Mouse (Mus musculus) right cerebral cortex, postnatal 25 days (tissue): Measurements from ENCODE around the gene Gm3095.
"Not testable (repeated sequence)": the region's sequence is repeated elsewhere in the genome, so short reads cannot be mapped to it uniquely, and the experiment has no call there.

Source experiments
- DNase-seq: peaks from one replicate; pipeline ENCODE4 v3.0.0; 2022

Gm3095 gene

DNA sequence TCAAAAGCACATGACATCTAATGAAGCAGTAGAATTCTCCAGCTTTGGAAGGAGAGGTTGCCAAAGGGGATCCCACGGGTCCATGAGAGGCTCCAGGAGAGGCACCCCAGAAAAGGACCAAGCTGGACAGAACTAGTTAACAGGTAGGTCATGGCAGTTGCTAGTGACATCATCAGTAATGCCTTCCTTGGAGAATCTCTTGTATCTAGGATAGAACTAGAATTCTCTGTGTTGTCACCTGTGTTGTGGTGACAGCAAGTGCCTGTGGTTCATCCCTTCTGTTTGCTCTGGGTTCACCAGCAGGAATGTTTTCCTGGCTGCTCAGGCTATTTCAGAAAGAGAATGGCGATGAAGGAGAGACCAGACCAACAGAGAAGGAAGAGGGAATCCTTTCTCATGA is at the start of gene Gm3095:
Gene Gm3095, plus strand, starts transcription at position 301 of the 400 bp plus-strand sequence.
- not testable (repeated sequence) for DNase-seq

DNA sequence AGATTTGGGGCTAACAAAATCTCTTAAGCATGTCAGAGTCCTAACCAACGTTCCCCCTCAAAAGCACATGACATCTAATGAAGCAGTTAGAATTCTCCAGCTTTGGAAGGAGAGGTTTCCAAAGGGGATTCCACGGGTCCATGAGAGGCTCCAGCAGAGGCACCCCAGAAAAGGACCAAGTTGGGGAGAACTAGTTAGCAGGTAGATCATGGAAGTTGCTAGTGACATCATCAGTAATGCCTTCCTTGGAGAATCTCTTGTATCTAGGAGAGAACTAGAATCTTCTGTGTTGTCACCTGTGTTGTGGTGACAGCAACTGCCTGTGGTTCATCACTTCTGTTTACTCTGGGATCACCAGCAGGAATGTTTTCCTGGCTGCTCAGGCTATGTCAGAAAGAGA is 31.9 kb upstream of the Gm3095 start, which contains the start of gene Gm3029:
Gene Gm3029, plus strand, starts transcription at position 301 of the 400 bp plus-strand sequence.
- DNase-seq = not testable (repeated sequence)

DNA sequence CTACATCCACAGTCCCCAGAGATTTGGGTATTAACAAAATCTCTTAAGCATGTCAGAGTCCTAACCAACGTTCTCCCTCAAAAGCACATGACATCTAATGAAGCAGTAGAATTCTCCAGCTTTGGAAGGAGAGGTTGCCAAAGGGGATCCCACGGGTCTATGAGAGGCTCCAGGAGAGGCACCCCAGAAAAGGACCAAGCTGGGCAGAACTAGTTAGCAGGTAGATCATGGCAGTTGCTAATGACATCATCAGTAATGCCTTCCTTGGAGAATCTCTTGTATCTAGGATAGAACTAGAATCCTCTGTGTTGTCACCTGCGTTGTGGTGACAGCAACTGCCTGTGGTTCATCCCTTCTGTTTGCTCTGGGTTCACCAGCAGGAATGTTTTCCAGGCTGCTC is 34.7 kb downstream of the Gm3095 start, which contains the start of gene Gm3099:
Gene Gm3099, plus strand, starts transcription at position 301 of the 400 bp plus-strand sequence.
- DNase-seq = not testable (repeated sequence)
